Mouse (Mus musculus): Measurements from ENCODE around the gene Emilin2.

DNA sequence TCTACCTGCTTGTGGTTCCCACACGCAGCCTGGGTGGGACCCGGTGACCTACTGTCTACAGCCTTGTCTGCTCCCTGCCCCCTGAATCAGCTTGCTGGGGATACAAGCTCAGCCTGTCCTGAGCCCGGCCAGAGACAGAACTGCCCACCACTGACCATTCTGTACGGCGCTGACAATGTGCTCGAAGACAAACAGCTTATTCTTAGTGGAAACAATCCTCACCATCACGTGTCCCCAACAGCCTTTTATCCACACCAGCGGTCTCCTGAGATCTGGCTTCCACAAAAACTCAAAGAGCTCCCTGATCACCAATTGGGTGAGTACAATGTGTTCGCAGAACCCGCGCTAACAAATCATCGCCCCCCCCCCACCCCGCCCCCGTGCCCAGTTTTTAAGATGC lies 2.6 kb downstream of the Emilin2 start:
- TF ChIP-seq MYOD1 (IDR thresholded peaks at IDR 0.05; ENCODE audit: control insufficient read depth in 1 of 3, insufficient read length in 2 of 3, low read depth in 2 of 3), result no peak
- TF ChIP-seq MAX (IDR thresholded peaks at IDR 0.05; ENCODE audit: low read depth), result no peak
- TF ChIP-seq TCF3 (IDR thresholded peaks at IDR 0.05; ENCODE audit: insufficient read length, low read depth), result no peak
- TF ChIP-seq MYOG (IDR thresholded peaks at IDR 0.05; ENCODE audit: control insufficient read depth in 1 of 3, insufficient read depth in 1 of 3, insufficient read length in 2 of 3, low read depth in 2 of 3), result no peak
- no peak for TF ChIP-seq POLR2A (IDR thresholded peaks at IDR 0.05; ENCODE audit: insufficient read length, low read depth)
